8 mouse cellular contexts compared by ENCODE assay signal in genomic region chr6:93757353-93758087, GRCm38 (mm10).
DNase-seq lines count a peak whose midpoint lies in the region; ATAC-seq lines count a peak whose summit lies in the region.

No protein-coding gene starts in this region.

- 37% methylated on average over 11 of the region's 11 CpGs for WGBS in forebrain, embryonic 11.5 days
- WGBS in heart, embryonic 14.5 days, result 30% methylated on average over 11 of the region's 11 CpGs

- H3K27me3 ChIP-seq in forebrain, embryonic 11.5 days (ENCODE audit: control insufficient read depth, insufficient read depth, low read length), result no peaks in the 10 kb centered on the region
- H3K27me3 ChIP-seq in heart, embryonic 14.5 days (ENCODE audit: control insufficient read depth, insufficient read depth, low read length), result no peaks in the 10 kb centered on the region

- no peaks in the 10 kb centered on the region for H3K9me3 ChIP-seq in forebrain, embryonic 11.5 days (ENCODE audit: control insufficient read depth, low read length)
- H3K9me3 ChIP-seq in heart, embryonic 14.5 days (ENCODE audit: control insufficient read depth, low read length), result no peaks in the 10 kb centered on the region

- DNase-seq in 416B (ENCODE audit: low read depth), result peak; percentile 36
- DNase-seq in c-Kit-positive CD71-negative TER-119-negative erythroid progenitor cells, embryonic 14.5 days (ENCODE audit: low read depth), result peak; percentile 55
- peak; percentile 86 for DNase-seq in forebrain, embryonic 11.5 days (ENCODE audit: low spot score)
- DNase-seq in kidney, postnatal 10 days, result peak; percentile 91
- DNase-seq in liver, result peak; percentile 65
- DNase-seq in neural tube, embryonic 10.5 days (ENCODE audit: extremely low spot score, low spot score), result peak; percentile 72
- peak; percentile 49 for DNase-seq in testis, postnatal 14 days (ENCODE audit: low spot score)

- peak; percentile 86 for ATAC-seq in forebrain, embryonic 11.5 days (replicated peaks; ENCODE audit: low FRiP score)
- peak; percentile 87 for ATAC-seq in heart, embryonic 14.5 days (ENCODE audit: insufficient number of reproducible peaks, insufficient read depth, low FRiP score, low read depth)

- H3K4me3 ChIP-seq in forebrain, embryonic 11.5 days (ENCODE audit: low read depth, low read length), result no peak overlapping the region
- H3K4me3 ChIP-seq in heart, embryonic 14.5 days (ENCODE audit: control insufficient read depth in 1 of 2, insufficient read depth in 1 of 2, low read depth in 1 of 2, low read length in 2 of 2), result no peak overlapping the region

- no peaks in the 10 kb centered on the region; the same call in 1 of the 2 replicates for H3K36me3 ChIP-seq in forebrain, embryonic 11.5 days (ENCODE audit: control insufficient read depth, insufficient read depth, low read length)
- no peaks in the 10 kb centered on the region; the same call in 1 of the 2 replicates for H3K36me3 ChIP-seq in heart, embryonic 14.5 days (ENCODE audit: control insufficient read depth, insufficient read depth, low read length)

- 0 out of 2 replicates have a peak, but pooled peaks cover 1% of the 10 kb centered on the region for H3K4me1 ChIP-seq in forebrain, embryonic 11.5 days (replicated peaks; ENCODE audit: control insufficient read depth, insufficient read depth, low read length)
- H3K4me1 ChIP-seq in heart, embryonic 14.5 days (ENCODE audit: control insufficient read depth in 2 of 2, insufficient read depth in 2 of 2, low read length in 2 of 2), result peaks cover 2 to 10% of the 10 kb centered on the region in 2 experiments; a peak in 2 of 4 replicates

- no peak overlapping the region for H3K9ac ChIP-seq in forebrain, embryonic 11.5 days (ENCODE audit: low read length)
- 0 out of 2 replicates have a peak overlapping the region, but pooled peaks have one; percentile 19 for H3K9ac ChIP-seq in heart, embryonic 14.5 days (ENCODE audit: low read length)

- no peak overlapping the region for H3K4me2 ChIP-seq in forebrain, embryonic 11.5 days (ENCODE audit: low read depth, low read length, severe bottlenecking)
- H3K4me2 ChIP-seq in heart, embryonic 14.5 days (ENCODE audit: low read length), result no peak overlapping the region

- H3K27ac ChIP-seq in forebrain, embryonic 11.5 days (ENCODE audit: low read depth, low read length), result no peak overlapping the region
- peak overlapping the region; percentile 39 to 46; a peak in 2 of 4 replicates for H3K27ac ChIP-seq in heart, embryonic 14.5 days (replicated peaks in 1 of 2; ENCODE audit: control insufficient read depth in 1 of 2, insufficient read depth in 1 of 2, low read depth in 2 of 2, low read length in 2 of 2)

Comparison
In these comparisons a context has a peak if more than half of its experiments do, and no peak if none do; other contexts are left out.
1. DNase-seq: peak in every context shown above with its lines; median percentile 91 in kidney, postnatal 10 days; 86 in forebrain, embryonic 11.5 days; 72 in neural tube, embryonic 10.5 days; 65 in liver; 55 in c-Kit-positive CD71-negative TER-119-negative erythroid progenitor cells, embryonic 14.5 days; 49 in testis, postnatal 14 days; 36 in 416B.